Mouse (Mus musculus) G1E (cell line): ENCODE measurements around the gene Gm20683. TPM values are rescaled to one million over a fixed set of nuclear protein-coding genes. Genes with fewer than 3 reads are reported as not detected.
A peak's percentile ranks its signal among the peaks of the same experiment; 100 is the strongest.

Experiments used
- ATAC-seq: 2 replicates; pipeline ENCODE4 v1.8.0; 2016; ENCODE audit warnings: mild to moderate bottlenecking; ENCODE audit not compliant: insufficient number of reproducible peaks, poor library complexity, low FRiP score, severe bottlenecking; ENCODE audit errors: extremely low read depth
- DNase-seq: peaks from one replicate; pipeline ENCODE4 v3.0.0; 2012; ENCODE audit warnings: low spot score
- H3K27me3 ChIP-seq: 2 replicates; pipeline ENCODE4 v1.6.1; 2012; ENCODE audit warnings: mild to moderate bottlenecking, low read length, inconsistent platforms; ENCODE audit not compliant: insufficient read depth
- H3K36me3 ChIP-seq: replicated peaks from 2 replicates; pipeline ENCODE3; 2012; ENCODE audit warnings: mild to moderate bottlenecking, inconsistent platforms
- H3K4me1 ChIP-seq: 2 replicates; pipeline ENCODE4 v1.6.1; 2012; ENCODE audit warnings: low read depth, low read length, inconsistent platforms, mixed read lengths; ENCODE audit not compliant: insufficient read depth
- H3K4me3 ChIP-seq: 2 replicates; pipeline ENCODE4 v1.5.1; 2012; ENCODE audit warnings: low read depth, mild to moderate bottlenecking, inconsistent platforms, low read length, moderate library complexity, mixed read lengths
- H3K9me3 ChIP-seq: replicated peaks from 2 replicates; pipeline ENCODE4 v1.6.1; 2012; ENCODE audit warnings: inconsistent platforms
- CTCF ChIP-seq: IDR thresholded peaks from 2 replicates; pipeline ENCODE4 v1.5.1; 2012; ENCODE audit warnings: low read depth, low read length, inconsistent platforms, mixed read lengths
- GATA1 ChIP-seq: IDR thresholded peaks from 2 replicates; pipeline ENCODE4 v1.6.1; 2012; ENCODE audit warnings: borderline replicate concordance, low read length, inconsistent platforms, mixed read lengths
- GATA2 ChIP-seq: IDR thresholded peaks from 2 replicates; pipeline ENCODE4 v1.6.1; 2012; ENCODE audit warnings: low read depth, low read length, inconsistent platforms, borderline replicate concordance
- POLR2AphosphoS5 ChIP-seq: IDR thresholded peaks from 2 replicates; pipeline ENCODE4 v1.6.1; 2012; ENCODE audit warnings: low read depth, low read length, inconsistent platforms; ENCODE audit not compliant: insufficient replicate concordance
- TAL1 ChIP-seq: conservative IDR thresholded peaks from 2 replicates; pipeline ENCODE4 v1.6.1; 2012; ENCODE audit warnings: low read depth, low read length, inconsistent platforms, mixed read lengths
- polyA plus RNA-seq: library from polyadenylated mRNA; stranded (reverse); fragments of >175 nt; gene quantifications from 2 replicates; pipeline ENCODE4 v1.2.3, GENCODE M21; 2012
- total RNA-seq, 2 experiments: library from RNA; stranded (forward) in 1 of 2; stranded (reverse) in 1 of 2; fragments of 200-1000 nt in 1 of 2; fragments of >200 nt in 1 of 2; fragmentation: Nextera tagmentation in 1 of 2; gene quantifications; 2 replicates each; pipeline ENCODE4 v1.2.3; 2014 to 2017

The Gm20683 gene
- total and polyA plus RNA-seq, 3 experiments, result 1.1 to 12.4 (median 3.0) TPM

DNA sequence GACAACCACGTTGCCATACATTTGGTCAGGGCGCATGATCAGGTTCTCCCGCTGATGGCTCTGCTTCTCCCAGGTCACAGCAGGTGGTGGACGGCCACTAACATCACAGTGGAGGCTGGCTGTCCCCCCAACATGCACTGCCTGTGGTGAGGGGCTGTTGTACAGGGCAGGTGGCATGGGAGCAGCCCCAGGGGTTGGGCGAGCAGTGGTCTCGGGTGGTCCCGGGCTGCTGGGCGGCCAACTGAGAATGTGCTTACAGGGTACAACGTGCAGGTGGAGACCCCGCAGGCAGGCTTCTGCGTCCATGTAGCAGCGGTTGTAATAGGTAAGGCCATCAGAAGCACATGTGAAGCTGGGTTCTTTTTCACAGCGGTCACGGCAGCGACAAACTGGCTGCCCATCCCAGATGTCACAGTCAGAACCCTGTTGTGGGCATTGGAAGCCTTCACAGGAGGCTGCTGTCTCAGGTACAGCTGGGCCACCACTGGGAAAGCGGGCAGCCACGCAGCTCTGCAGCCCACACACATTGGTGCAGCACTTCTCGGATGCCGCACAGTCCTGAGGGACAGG, 37.1 kb upstream of the Gm20683 start:
- Histone ChIP-seq H3K4me3 (0 out of 2 replicates have a peak overlapping the region, but pooled peaks have one; percentile 16), H3K27me3 (no peaks in the 10 kb centered on the region), H3K9me3 (no peaks in the 10 kb centered on the region), H3K36me3 (peaks cover 72% of the 10 kb centered on the region), H3K4me1 (peaks cover 32% of the 10 kb centered on the region)
- TF ChIP-seq POLR2AphosphoS5 (no peak), TAL1 (no peak), GATA2 (no peak), CTCF (no peak), GATA1 (no peak)
- ATAC-seq, result no peak
- DNase-seq, result no peak

DNA sequence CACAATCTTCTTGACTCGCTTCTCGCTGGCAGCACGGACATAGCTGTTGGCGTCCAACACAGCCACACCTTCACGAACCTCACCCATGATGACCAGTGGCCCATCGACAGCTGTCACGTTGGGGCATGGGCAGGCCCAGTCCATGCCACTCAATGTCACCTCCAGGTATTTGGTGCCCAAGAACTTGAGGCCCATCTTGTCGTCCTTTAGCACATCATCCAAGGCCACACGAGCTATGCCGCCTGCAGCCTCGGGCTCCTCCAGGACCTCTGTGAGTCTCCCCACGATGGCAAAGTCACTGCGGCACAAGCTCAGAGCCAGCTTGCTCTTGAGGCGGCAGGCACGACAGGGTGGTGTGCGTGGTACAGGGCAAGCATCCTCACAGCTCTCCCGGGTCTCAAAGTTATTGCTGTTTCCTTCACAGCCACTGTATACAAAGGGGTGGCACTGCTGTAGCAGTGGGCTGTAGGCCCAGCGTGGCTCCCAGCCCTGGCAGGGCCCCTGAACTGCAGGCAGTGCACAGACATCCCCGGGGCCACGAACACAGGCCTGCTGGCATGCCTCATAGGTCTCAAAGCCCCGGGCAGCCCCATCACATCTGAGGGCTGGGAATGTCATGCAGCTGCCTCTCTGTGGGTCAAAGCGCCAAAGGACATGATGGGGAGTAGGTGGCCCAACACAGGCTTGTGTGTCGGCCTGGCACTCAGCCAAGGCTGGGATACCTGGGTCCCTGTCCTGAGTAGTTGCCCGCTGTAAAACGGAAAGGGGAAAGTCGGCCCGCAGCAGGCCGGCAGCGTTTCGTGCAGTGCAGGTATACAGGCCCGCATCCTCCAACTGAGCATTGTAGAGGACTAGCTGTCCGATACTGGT, 36.4 kb upstream of the Gm20683 start:
- Histone ChIP-seq H3K4me1 (peaks cover 36% of the 10 kb centered on the region), H3K27me3 (no peaks in the 10 kb centered on the region; the same call in 1 of the 2 replicates), H3K4me3 (0 out of 2 replicates have a peak overlapping the region, but pooled peaks have one; percentile 16), H3K36me3 (peaks cover 65% of the 10 kb centered on the region), H3K9me3 (no peaks in the 10 kb centered on the region)
- ATAC-seq, result no peak
- TF ChIP-seq GATA2 (no peak), CTCF (no peak; the same call in 1 of the 2 replicates), GATA1 (no peak), POLR2AphosphoS5 (no peak), TAL1 (no peak)
- DNase-seq, result no peak

DNA sequence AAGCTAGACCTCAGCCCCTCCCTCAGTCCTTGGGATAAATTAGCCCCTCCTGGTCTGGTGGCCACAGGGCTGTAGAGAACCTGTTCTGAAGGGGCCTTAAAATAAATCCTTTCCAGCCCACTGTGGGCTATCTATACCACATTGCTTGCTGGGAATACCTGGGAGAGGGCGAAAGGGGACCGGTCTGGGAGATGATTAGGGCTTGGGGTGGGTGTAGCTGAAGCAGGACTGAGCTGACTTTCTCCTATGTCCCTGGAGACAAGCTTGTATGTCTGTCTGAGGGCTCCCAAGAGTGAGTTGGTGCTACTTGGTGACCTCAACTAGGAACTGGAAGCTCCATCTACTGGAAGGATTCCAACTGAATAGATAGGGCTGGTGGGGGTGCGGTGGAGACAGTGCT, 35.5 kb upstream of the Gm20683 start:
- no peak for DNase-seq
- Histone ChIP-seq H3K9me3 (no peaks in the 10 kb centered on the region), H3K4me1 (peaks cover 36% of the 10 kb centered on the region), H3K27me3 (no peaks in the 10 kb centered on the region; the same call in 1 of the 2 replicates), H3K36me3 (peaks cover 56% of the 10 kb centered on the region), H3K4me3 (no peak overlapping the region)
- ATAC-seq, result no peak
- TF ChIP-seq GATA1 (no peak), CTCF (no peak), POLR2AphosphoS5 (no peak), TAL1 (no peak), GATA2 (no peak)

DNA sequence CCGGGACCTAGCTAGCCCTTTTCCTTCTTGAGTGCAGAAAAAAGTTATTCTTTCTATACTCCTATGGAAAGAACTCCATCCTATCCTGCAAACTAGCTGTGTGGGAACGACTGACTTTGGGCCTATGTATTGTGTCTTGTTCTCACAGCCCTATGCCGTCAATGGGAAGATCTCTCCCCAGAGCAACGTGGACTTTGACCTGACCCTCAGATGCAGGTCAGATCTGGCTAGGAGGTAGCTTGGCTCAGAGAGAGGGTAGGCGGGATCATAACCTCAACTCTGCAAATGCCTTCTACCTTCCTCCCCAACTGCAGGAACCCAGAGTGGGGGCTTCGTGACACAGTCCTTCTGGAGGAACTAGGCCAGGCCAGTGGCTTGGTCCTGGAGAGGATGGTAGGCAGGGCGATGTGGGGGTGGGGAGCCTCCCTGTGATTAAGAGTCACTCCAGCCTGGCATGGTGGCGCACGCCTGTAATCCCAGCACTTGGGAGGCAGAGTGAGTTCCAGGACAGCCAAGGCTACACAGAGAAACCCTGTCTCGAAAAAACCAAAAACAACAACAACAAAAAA, 34.9 kb upstream of the Gm20683 start:
- DNase-seq, result no peak
- Histone ChIP-seq H3K36me3 (peaks cover 50% of the 10 kb centered on the region), H3K27me3 (no peaks in the 10 kb centered on the region; the same call in 1 of the 2 replicates), H3K9me3 (no peaks in the 10 kb centered on the region), H3K4me3 (peak overlapping the region; percentile 93; the same call in 1 of the 2 replicates), H3K4me1 (peaks cover 36% of the 10 kb centered on the region)
- TF ChIP-seq GATA2 (no peak), TAL1 (no peak), CTCF (no peak), POLR2AphosphoS5 (no peak), GATA1 (no peak)
- ATAC-seq, result no peak

DNA sequence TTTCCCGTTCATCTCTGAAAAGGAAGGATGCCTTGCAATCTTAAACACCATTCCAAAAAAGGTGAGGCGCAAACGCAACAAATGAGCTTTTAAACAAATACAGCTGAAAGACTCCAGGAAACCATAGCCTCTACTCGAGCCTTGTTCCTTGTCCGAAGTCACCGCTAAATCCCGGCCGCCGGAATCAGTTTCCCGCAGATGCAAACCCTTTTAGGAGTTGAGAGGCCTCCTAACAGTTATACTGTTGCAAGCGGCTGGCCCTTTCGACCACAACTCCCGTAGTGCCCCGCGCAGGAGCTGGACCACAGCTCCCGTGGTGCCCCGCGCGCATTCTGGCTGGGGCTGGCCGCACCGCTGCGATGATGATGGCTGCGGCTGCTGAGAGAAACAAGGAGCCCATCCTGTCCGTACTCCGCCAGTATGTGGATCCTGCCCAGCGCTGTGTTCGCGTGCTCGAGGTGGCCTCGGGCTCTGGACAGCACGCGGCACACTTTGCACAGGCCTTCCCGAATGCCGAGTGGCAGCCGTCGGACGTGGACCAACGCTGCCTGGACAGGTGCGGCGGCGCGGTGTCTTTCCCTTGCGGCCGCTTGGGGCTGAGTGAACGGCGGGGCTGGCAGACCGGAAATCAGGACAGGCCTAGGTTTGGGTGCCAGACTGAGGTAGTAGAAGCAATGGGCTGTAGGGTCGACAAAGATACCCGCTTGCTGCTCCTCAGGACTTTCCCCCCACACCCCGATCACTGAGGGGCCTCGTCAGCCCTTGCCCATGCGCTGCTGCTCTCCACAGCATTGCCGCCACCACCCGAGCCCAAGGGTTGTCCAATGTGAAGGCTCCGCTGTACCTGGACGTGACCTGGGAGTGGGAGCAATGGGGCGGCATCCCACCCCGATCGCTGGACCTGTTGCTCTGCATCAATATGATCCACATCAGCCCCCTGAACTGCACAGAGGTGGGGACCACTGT, 33.9 kb upstream of the Gm20683 start:
- Histone ChIP-seq H3K27me3 (no peaks in the 10 kb centered on the region; the same call in 1 of the 2 replicates), H3K4me1 (peaks cover 36% of the 10 kb centered on the region), H3K4me3 (peak overlapping the region; percentile 93), H3K9me3 (no peaks in the 10 kb centered on the region), H3K36me3 (peaks cover 40% of the 10 kb centered on the region)
- ATAC-seq, result peak; percentile 51
- peak; percentile 88 for DNase-seq
- TF ChIP-seq TAL1, result no peak
- no peak for TF ChIP-seq GATA2
- no peak for TF ChIP-seq CTCF
- TF ChIP-seq POLR2AphosphoS5, result no peak
- TF ChIP-seq GATA1, result no peak
